Mouse (Mus musculus) liver, embryonic 16.5 days (tissue): Measurements from ENCODE around the gene Tcl1b1. TPM values are rescaled to one million over a fixed set of nuclear protein-coding genes. Genes with fewer than 3 reads are reported as not detected.

Source experiments
- polyA plus RNA-seq: library from polyadenylated mRNA; unstranded; fragments of >200 nt; fragmentation: Nextera tagmentation; extraction: Ambion mirVana; gene quantifications from 2 replicates; pipeline ENCODE4 v1.2.1, GENCODE M21; 2015

Tcl1b1 gene
- polyA plus RNA-seq, 1 experiment from 2014 or later = not detected

Other genes with a start within 250 kb of the Tcl1b1 start
- gene Syne3, start 149.9 kb upstream of the Tcl1b1 start, polyA plus RNA-seq = 2.8 TPM in 2 replicates
- gene Glrx5, start 127.0 kb upstream of the Tcl1b1 start, polyA plus RNA-seq = 424 and 446 TPM in 2 replicates
- not detected in 2 replicates for gene Tcl1b2, start 13.7 kb upstream of the Tcl1b1 start, polyA plus RNA-seq
- gene Tcl1b5, start 16.7 kb downstream of the Tcl1b1 start, polyA plus RNA-seq = not detected in 2 replicates
- gene Tcl1b3, start 31.4 kb downstream of the Tcl1b1 start, polyA plus RNA-seq = not detected in 2 replicates
- gene Tcl1b4, start 42.3 kb downstream of the Tcl1b1 start, polyA plus RNA-seq = not detected in 2 replicates
- gene Tcl1, start 63.1 kb downstream of the Tcl1b1 start, polyA plus RNA-seq = not detected in 2 replicates
- gene Tunar, start 174.2 kb downstream of the Tcl1b1 start, polyA plus RNA-seq = not detected in 2 replicates